Mouse (Mus musculus): ENCODE data around the gene Clybl. TPM values are rescaled to one million over a fixed set of nuclear protein-coding genes. Genes with fewer than 3 reads are reported as not detected.

The Clybl gene
- polyA plus RNA-seq, 1 experiment from 2014 or later, result 21.0 TPM

- Histone ChIP-seq H3K27ac (0 out of 2 replicates have a peak overlapping the region, but pooled peaks have one; percentile 14), H3K9ac (no peak overlapping the region), H3K27me3 (peaks cover 42% of the 10 kb centered on the region; the same call in 1 of the 2 replicates), H3K4me1 (peaks cover 38% of the 10 kb centered on the region), H3K9me3 (replicated peaks) (no peaks in the 10 kb centered on the region), H3K36me3 (ENCODE audit: poor library complexity, severe bottlenecking) (no peaks in the 10 kb centered on the region), H3K4me2 (peak overlapping the region; percentile 42), H3K4me3 (no peak overlapping the region)
- 2% methylated on average over 9 of the region's 9 CpGs for WGBS
- ATAC-seq, result peak; percentile 62; the same call in 1 of the 2 replicates
Measured at GRCm38 (mm10) chr14:122374285-122374997, 192.9 kb downstream of the Clybl start.

GRCm38 (mm10) chr14:122375070-122375811 lies 193.7 kb downstream of the Clybl start:
- Histone ChIP-seq H3K4me3 (0 out of 2 replicates have a peak overlapping the region, but pooled peaks have one; percentile 3), H3K27ac (peak overlapping the region; percentile 82), H3K9me3 (replicated peaks) (no peaks in the 10 kb centered on the region), H3K36me3 (ENCODE audit: poor library complexity, severe bottlenecking) (no peaks in the 10 kb centered on the region), H3K4me2 (peak overlapping the region; percentile 34), H3K4me1 (peaks cover 38% of the 10 kb centered on the region), H3K27me3 (peaks cover 43% of the 10 kb centered on the region; the same call in 1 of the 2 replicates), H3K9ac (peak overlapping the region; percentile 37; the same call in 1 of the 2 replicates)
- 23% methylated on average over 12 of the region's 12 CpGs for WGBS
- ATAC-seq, result peak; percentile 34

- ATAC-seq, result no peak
- Histone ChIP-seq H3K27ac (peak overlapping the region; percentile 79), H3K36me3 (ENCODE audit: poor library complexity, severe bottlenecking) (no peaks in the 10 kb centered on the region), H3K27me3 (peaks cover 41% of the 10 kb centered on the region), H3K4me2 (peak overlapping the region; percentile 43), H3K4me3 (peak overlapping the region; percentile 20), H3K4me1 (peaks cover 44% of the 10 kb centered on the region), H3K9ac (peak overlapping the region; percentile 55), H3K9me3 (replicated peaks) (no peaks in the 10 kb centered on the region)
- 34% methylated on average over 9 of the region's 9 CpGs for WGBS
Measured at GRCm38 (mm10) chr14:122376482-122377143, 195.1 kb downstream of the Clybl start.

- Histone ChIP-seq H3K27ac (peak overlapping the region; percentile 70), H3K4me3 (no peak overlapping the region), H3K27me3 (peaks cover 37% of the 10 kb centered on the region), H3K36me3 (ENCODE audit: poor library complexity, severe bottlenecking) (no peaks in the 10 kb centered on the region), H3K9me3 (replicated peaks) (no peaks in the 10 kb centered on the region), H3K4me2 (peak overlapping the region; percentile 14; the same call in 1 of the 2 replicates), H3K9ac (peak overlapping the region; percentile 21; the same call in 1 of the 2 replicates), H3K4me1 (peaks cover 44% of the 10 kb centered on the region)
- ATAC-seq, result no peak
- WGBS, result 33% methylated on average over 6 of the region's 6 CpGs
Measured at GRCm38 (mm10) chr14:122377681-122378080, 196.2 kb downstream of the Clybl start.

- Histone ChIP-seq H3K27ac (no peak overlapping the region), H3K4me1 (peaks cover 37% of the 10 kb centered on the region), H3K27me3 (peaks cover 40% of the 10 kb centered on the region), H3K9ac (no peak overlapping the region), H3K36me3 (ENCODE audit: poor library complexity, severe bottlenecking) (no peaks in the 10 kb centered on the region), H3K4me3 (no peak overlapping the region), H3K9me3 (replicated peaks) (no peaks in the 10 kb centered on the region), H3K4me2 (no peak overlapping the region)
- 85% methylated on average over 9 of the region's 9 CpGs for WGBS
- ATAC-seq, result no peak
Measured at GRCm38 (mm10) chr14:122379076-122379475, 197.6 kb downstream of the Clybl start.

- Histone ChIP-seq H3K36me3 (ENCODE audit: poor library complexity, severe bottlenecking) (no peaks in the 10 kb centered on the region), H3K9ac (no peak overlapping the region), H3K27me3 (peaks cover 41% of the 10 kb centered on the region), H3K4me1 (peaks cover 37% of the 10 kb centered on the region), H3K4me3 (no peak overlapping the region), H3K4me2 (no peak overlapping the region), H3K27ac (no peak overlapping the region), H3K9me3 (replicated peaks) (no peaks in the 10 kb centered on the region)
- no peak for ATAC-seq
- WGBS, result 89% methylated on average over 5 of the region's 5 CpGs
Measured at GRCm38 (mm10) chr14:122379996-122380395, 198.5 kb downstream of the Clybl start.

GRCm38 (mm10) chr14:122380896-122381845 lies 199.7 kb downstream of the Clybl start:
- H3K4me1 ChIP-seq, result peaks cover 33% of the 10 kb centered on the region
- H3K27ac ChIP-seq, result peak overlapping the region; percentile 61
- 50% methylated on average over 15 of the region's 15 CpGs for WGBS
- no peak overlapping the region; the same call in 1 of the 2 replicates for H3K4me2 ChIP-seq
- peak; percentile 13; the same call in 1 of the 2 replicates for ATAC-seq
- H3K36me3 ChIP-seq (ENCODE audit: poor library complexity, severe bottlenecking), result no peaks in the 10 kb centered on the region
- H3K9ac ChIP-seq, result no peak overlapping the region
- no peak overlapping the region for H3K4me3 ChIP-seq
- no peaks in the 10 kb centered on the region for H3K9me3 ChIP-seq (replicated peaks)
- peaks cover 35% of the 10 kb centered on the region for H3K27me3 ChIP-seq

- Histone ChIP-seq H3K9ac (no peak overlapping the region), H3K4me2 (no peak overlapping the region), H3K36me3 (ENCODE audit: poor library complexity, severe bottlenecking) (no peaks in the 10 kb centered on the region), H3K9me3 (replicated peaks) (no peaks in the 10 kb centered on the region), H3K4me1 (peaks cover 25% of the 10 kb centered on the region), H3K27ac (no peak overlapping the region), H3K4me3 (no peak overlapping the region), H3K27me3 (peaks cover 33% of the 10 kb centered on the region)
- no peak for ATAC-seq
- WGBS, result 51% methylated on average over 5 of the region's 5 CpGs
Measured at GRCm38 (mm10) chr14:122382281-122382680, 200.8 kb downstream of the Clybl start.

GRCm38 (mm10) chr14:122383931-122384330 lies 202.4 kb downstream of the Clybl start:
- 85% methylated on average over 6 of the region's 6 CpGs for WGBS
- no peak for ATAC-seq
- peaks cover 25% of the 10 kb centered on the region for H3K4me1 ChIP-seq
- H3K9me3 ChIP-seq (replicated peaks), result no peaks in the 10 kb centered on the region
- peak overlapping the region; percentile 43; the same call in 1 of the 2 replicates for H3K4me2 ChIP-seq
- no peak overlapping the region for H3K27ac ChIP-seq
- no peak overlapping the region for H3K9ac ChIP-seq
- peaks cover 33% of the 10 kb centered on the region for H3K27me3 ChIP-seq
- H3K36me3 ChIP-seq (ENCODE audit: poor library complexity, severe bottlenecking), result no peaks in the 10 kb centered on the region
- no peak overlapping the region for H3K4me3 ChIP-seq

GRCm38 (mm10) chr14:122384447-122385237 lies 203.1 kb downstream of the Clybl start:
- H3K36me3 ChIP-seq (ENCODE audit: poor library complexity, severe bottlenecking), result no peaks in the 10 kb centered on the region
- no peaks in the 10 kb centered on the region for H3K9me3 ChIP-seq (replicated peaks)
- no peak overlapping the region for H3K9ac ChIP-seq
- H3K4me2 ChIP-seq, result peak overlapping the region; percentile 43
- 0 out of 2 replicates have a peak, but pooled peaks have one; percentile 50 for ATAC-seq
- H3K27me3 ChIP-seq, result peaks cover 31% of the 10 kb centered on the region
- peaks cover 26% of the 10 kb centered on the region for H3K4me1 ChIP-seq
- no peak overlapping the region; the same call in 1 of the 2 replicates for H3K27ac ChIP-seq
- 15% methylated on average over 21 of the region's 21 CpGs for WGBS
- no peak overlapping the region for H3K4me3 ChIP-seq
